ENCODE assay signal across 25 mouse cellular contexts in the genomic region with DNA sequence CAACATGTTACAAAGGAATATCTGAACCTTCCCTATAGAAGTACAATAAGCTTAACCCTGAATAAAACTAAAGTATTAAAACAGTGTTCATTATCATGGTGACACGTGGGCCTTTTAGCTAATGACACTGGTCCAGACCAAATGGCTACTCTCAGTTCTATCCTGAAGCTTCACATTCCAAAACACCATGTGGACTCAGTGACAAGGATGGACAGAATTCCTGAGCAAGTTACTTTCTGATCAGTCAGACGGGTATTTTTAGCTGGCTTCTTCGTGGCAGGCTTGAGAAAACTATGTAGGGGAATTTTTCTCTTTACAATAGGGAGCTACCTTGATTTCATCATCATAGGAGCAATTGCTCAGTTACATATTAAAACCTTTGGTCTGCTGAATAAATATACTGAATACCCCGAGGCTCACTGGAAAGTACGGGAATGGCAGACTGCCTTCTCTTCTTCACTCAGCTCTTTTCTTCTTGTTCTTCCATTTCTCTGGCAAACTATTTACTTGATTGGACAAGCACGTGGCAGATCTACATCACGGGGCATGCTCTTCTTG. TPM values are rescaled to one million over a fixed set of nuclear protein-coding genes. Genes with fewer than 3 reads are reported as not detected.
DNase-seq lines count a peak whose midpoint lies in the region; ATAC-seq and TF ChIP-seq lines count a peak whose summit lies in the region.
"Had no signal": no experiment of that assay in that cellular context is flagged by ENCODE, and none has a peak within 500 bp of the region (broad histone marks: within the 10 kb centered on the region; RNA-seq: fewer than 3 reads in every experiment).

No protein-coding gene starts in this region.

- no peaks in the 10 kb centered on the region for H3K27me3 ChIP-seq in heart, embryonic 10.5 days (ENCODE audit: insufficient read depth, poor library complexity, severe bottlenecking)
- H3K27me3 ChIP-seq in kidney, adult 2 months (replicated peaks; ENCODE audit: control insufficient read depth, insufficient read depth, low read length), result no peaks in the 10 kb centered on the region
- no peaks in the 10 kb centered on the region for H3K27me3 ChIP-seq in midbrain, embryonic 16.5 days (ENCODE audit: control insufficient read depth, insufficient read depth, low read depth, low read length)
- no peaks in the 10 kb centered on the region for H3K27me3 ChIP-seq in midbrain, embryonic 15.5 days (replicated peaks)
- H3K27me3 ChIP-seq: limb, embryonic 13.5 days; liver, embryonic 15.5 days; midbrain, embryonic 13.5 days; neural tube, embryonic 15.5 days had no signal

- no peak for TF ChIP-seq CTCF in kidney, adult 2 months (conservative IDR thresholded peaks at IDR 0.05; ENCODE audit: insufficient read depth, insufficient read length, low read depth, low read length)

- no peak for DNase-seq in heart, embryonic 10.5 days (ENCODE audit: low spot score)
- DNase-seq in heart, postnatal 36 days, result no peak
- DNase-seq in kidney, adult 2 months, result peak; percentile 14
- no peak for DNase-seq in kidney, postnatal 14 days
- DNase-seq in cerebellum, postnatal 4 days (ENCODE audit: low spot score in 2 of 2), result no peak
- DNase-seq: cerebellum, adult 18-20 months; cerebellum, postnatal 36 days; layer of hippocampus, postnatal 36 days; thymus, postnatal 14 days had no signal

- H3K27ac ChIP-seq in heart, embryonic 10.5 days, result peak overlapping the region; percentile 52; the same call in 1 of the 2 replicates
- no peak overlapping the region for H3K27ac ChIP-seq in kidney, adult 2 months (ENCODE audit: insufficient read depth, low read depth, low read length)
- H3K27ac ChIP-seq in midbrain, embryonic 16.5 days (ENCODE audit: low read length), result no peak overlapping the region
- H3K27ac ChIP-seq in midbrain, embryonic 15.5 days, result no peak overlapping the region
- H3K27ac ChIP-seq: limb, embryonic 13.5 days; liver, embryonic 15.5 days; midbrain, embryonic 13.5 days; neural tube, embryonic 15.5 days had no signal

- H3K9ac ChIP-seq in midbrain, embryonic 16.5 days (ENCODE audit: low read depth, low read length), result no peak overlapping the region
- no peak overlapping the region for H3K9ac ChIP-seq in midbrain, embryonic 15.5 days
- H3K9ac ChIP-seq: limb, embryonic 13.5 days; liver, embryonic 15.5 days; midbrain, embryonic 13.5 days; neural tube, embryonic 15.5 days had no signal

- no peaks in the 10 kb centered on the region for H3K9me3 ChIP-seq in heart, embryonic 10.5 days
- no peaks in the 10 kb centered on the region for H3K9me3 ChIP-seq in midbrain, embryonic 16.5 days (replicated peaks; ENCODE audit: control insufficient read depth, low read length, poor library complexity, severe bottlenecking)
- H3K9me3 ChIP-seq in midbrain, embryonic 15.5 days, result no peaks in the 10 kb centered on the region
- H3K9me3 ChIP-seq: G1E; limb, embryonic 13.5 days; liver, embryonic 15.5 days; midbrain, embryonic 13.5 days; neural tube, embryonic 15.5 days had no signal

- H3K4me1 ChIP-seq in heart, embryonic 10.5 days, result peaks cover 8% of the 10 kb centered on the region; the same call in 1 of the 2 replicates
- peaks cover 3% of the 10 kb centered on the region; the same call in 1 of the 2 replicates for H3K4me1 ChIP-seq in kidney, adult 2 months (ENCODE audit: control insufficient read depth, insufficient read depth, low read length)
- H3K4me1 ChIP-seq in midbrain, embryonic 16.5 days (ENCODE audit: control insufficient read depth, insufficient read depth, low read length), result 0 out of 2 replicates have a peak, but pooled peaks cover 2% of the 10 kb centered on the region
- H3K4me1 ChIP-seq in midbrain, embryonic 15.5 days, result no peaks in the 10 kb centered on the region
- H3K4me1 ChIP-seq: liver, embryonic 15.5 days had no signal

- 0 out of 2 replicates have a peak, but pooled peaks have one; percentile 11 for ATAC-seq in midbrain, embryonic 16.5 days
- ATAC-seq in midbrain, embryonic 15.5 days (replicated peaks), result no peak
- ATAC-seq: midbrain, embryonic 13.5 days had no signal

- 60% methylated on average over 7 of the region's 7 CpGs for WGBS in heart, embryonic 10.5 days
- WGBS in kidney, adult 2 months, result 42% methylated on average over 7 of the region's 7 CpGs
- 81% methylated on average over 7 of the region's 7 CpGs for WGBS in midbrain, embryonic 16.5 days
- WGBS in midbrain, embryonic 15.5 days, result 73% methylated on average over 7 of the region's 7 CpGs

- no peak for TF ChIP-seq POLR2A in kidney, adult 2 months (IDR thresholded peaks at IDR 0.05; ENCODE audit: low read depth, low read length)

- no peaks in the 10 kb centered on the region for H3K36me3 ChIP-seq in heart, embryonic 10.5 days
- no peaks in the 10 kb centered on the region for H3K36me3 ChIP-seq in kidney, adult 2 months (ENCODE audit: control insufficient read depth, insufficient read depth, low read length)
- H3K36me3 ChIP-seq in midbrain, embryonic 16.5 days (ENCODE audit: control insufficient read depth, insufficient read depth, low read length), result no peaks in the 10 kb centered on the region
- H3K36me3 ChIP-seq in midbrain, embryonic 15.5 days (replicated peaks), result no peaks in the 10 kb centered on the region
- H3K36me3 ChIP-seq: G1E; limb, embryonic 13.5 days; liver, embryonic 15.5 days; midbrain, embryonic 13.5 days; neural tube, embryonic 15.5 days had no signal

- intact Hi-C loops in heart, postnatal 36 days (cut with DNase I), result no loop called here

- no peak overlapping the region for H3K4me2 ChIP-seq in midbrain, embryonic 16.5 days (ENCODE audit: low read length)
- H3K4me2 ChIP-seq in midbrain, embryonic 15.5 days, result no peak overlapping the region
- H3K4me2 ChIP-seq: limb, embryonic 13.5 days; liver, embryonic 15.5 days; midbrain, embryonic 13.5 days; neural tube, embryonic 15.5 days had no signal

- no peak overlapping the region for H3K4me3 ChIP-seq in heart, embryonic 10.5 days
- H3K4me3 ChIP-seq in kidney, adult 2 months (ENCODE audit: insufficient read depth, low read depth, low read length), result no peak overlapping the region
- H3K4me3 ChIP-seq in midbrain, embryonic 16.5 days (ENCODE audit: low read depth, low read length), result no peak overlapping the region
- no peak overlapping the region for H3K4me3 ChIP-seq in midbrain, embryonic 15.5 days
- H3K4me3 ChIP-seq: limb, embryonic 13.5 days; liver, embryonic 15.5 days; midbrain, embryonic 13.5 days; neural tube, embryonic 15.5 days had no signal

RNA-seq across cellular contexts. Expression of a gene that starts 16.9 kb away (rescaled TPM):
- polyA plus RNA-seq in heart, embryonic 10.5 days (2016; fragmentation: Nextera tagmentation; extraction: Ambion mirVana), result 0.21 and 0.34 TPM in 2 replicates
- total RNA-seq in heart, postnatal 36 days (2021), result not detected
- 0.12 and 0.27 TPM in 2 replicates for polyA plus RNA-seq in kidney, adult 2 months (2012; rRNA removed)
- polyA plus RNA-seq in midbrain, embryonic 16.5 days (2015; fragmentation: Nextera tagmentation; extraction: Ambion mirVana), result not detected in 2 replicates
- polyA plus RNA-seq in midbrain, embryonic 15.5 days (2015; fragmentation: Nextera tagmentation; extraction: Ambion mirVana), result not detected in 2 replicates
- total RNA-seq: adrenal gland, postnatal 4 days; gastrocnemius, adult 18-20 months; gastrocnemius, postnatal 4 days; layer of hippocampus, postnatal 36 days; left cerebral cortex, postnatal 14 days; megakaryocyte, adult 5-6 weeks had no signal
- polyA plus RNA-seq: forebrain, embryonic 11.5 days; G1E; hindbrain, embryonic 11.5 days; limb, embryonic 13.5 days; liver, embryonic 15.5 days; midbrain, embryonic 13.5 days; neural tube, embryonic 15.5 days; testis, adult 2 months had no signal

RNA-seq across cellular contexts. Expression of a gene that starts 38.9 kb away (rescaled TPM):
- polyA plus RNA-seq in heart, embryonic 10.5 days (2016; fragmentation: Nextera tagmentation; extraction: Ambion mirVana), result 0.25 TPM in 1 of 2 replicates, not detected in the other
- not detected for total RNA-seq in heart, postnatal 36 days (2021)
- polyA plus RNA-seq in kidney, adult 2 months (2012; rRNA removed), result not detected in 2 replicates
- not detected in 2 replicates for polyA plus RNA-seq in midbrain, embryonic 16.5 days (2015; fragmentation: Nextera tagmentation; extraction: Ambion mirVana)
- not detected in 2 replicates for polyA plus RNA-seq in midbrain, embryonic 15.5 days (2015; fragmentation: Nextera tagmentation; extraction: Ambion mirVana)
- total RNA-seq: adrenal gland, postnatal 4 days; gastrocnemius, adult 18-20 months; gastrocnemius, postnatal 4 days; layer of hippocampus, postnatal 36 days; left cerebral cortex, postnatal 14 days; megakaryocyte, adult 5-6 weeks had no signal
- polyA plus RNA-seq: forebrain, embryonic 11.5 days; G1E; hindbrain, embryonic 11.5 days; kidney, embryonic 16.5 days; limb, embryonic 13.5 days; liver, embryonic 15.5 days; midbrain, embryonic 13.5 days; neural tube, embryonic 15.5 days; testis, adult 2 months had no signal

RNA-seq across cellular contexts. Expression of a gene that starts 40.5 kb away (rescaled TPM):
- polyA plus RNA-seq in heart, embryonic 10.5 days (2016; fragmentation: Nextera tagmentation; extraction: Ambion mirVana), result not detected in 2 replicates
- total RNA-seq in heart, postnatal 36 days (2021), result not detected
- not detected in 2 replicates for polyA plus RNA-seq in kidney, adult 2 months (2012; rRNA removed)
- not detected in 2 replicates for polyA plus RNA-seq in midbrain, embryonic 16.5 days (2015; fragmentation: Nextera tagmentation; extraction: Ambion mirVana)
- not detected in 2 replicates for polyA plus RNA-seq in midbrain, embryonic 15.5 days (2015; fragmentation: Nextera tagmentation; extraction: Ambion mirVana)
- total RNA-seq: adrenal gland, postnatal 4 days; G1E; gastrocnemius, adult 18-20 months; gastrocnemius, postnatal 4 days; layer of hippocampus, postnatal 36 days; left cerebral cortex, postnatal 14 days; megakaryocyte, adult 5-6 weeks had no signal
- polyA plus RNA-seq: forebrain, embryonic 11.5 days; G1E; hindbrain, embryonic 11.5 days; kidney, embryonic 16.5 days; limb, embryonic 13.5 days; liver, embryonic 15.5 days; midbrain, embryonic 13.5 days; neural tube, embryonic 15.5 days; testis, adult 2 months had no signal

RNA-seq across cellular contexts. Expression of a gene that starts 54.9 kb away (rescaled TPM):
- not detected in 2 replicates for polyA plus RNA-seq in heart, embryonic 10.5 days (2016; fragmentation: Nextera tagmentation; extraction: Ambion mirVana)
- not detected for total RNA-seq in heart, postnatal 36 days (2021)
- not detected in 2 replicates for polyA plus RNA-seq in kidney, adult 2 months (2012; rRNA removed)
- not detected in 2 replicates for polyA plus RNA-seq in midbrain, embryonic 16.5 days (2015; fragmentation: Nextera tagmentation; extraction: Ambion mirVana)
- not detected in 2 replicates for polyA plus RNA-seq in midbrain, embryonic 15.5 days (2015; fragmentation: Nextera tagmentation; extraction: Ambion mirVana)
- total RNA-seq: adrenal gland, postnatal 4 days; gastrocnemius, adult 18-20 months; gastrocnemius, postnatal 4 days; layer of hippocampus, postnatal 36 days; left cerebral cortex, postnatal 14 days; megakaryocyte, adult 5-6 weeks had no signal
- polyA plus RNA-seq: forebrain, embryonic 11.5 days; G1E; hindbrain, embryonic 11.5 days; kidney, embryonic 16.5 days; limb, embryonic 13.5 days; liver, embryonic 15.5 days; midbrain, embryonic 13.5 days; neural tube, embryonic 15.5 days; testis, adult 2 months had no signal

RNA-seq across cellular contexts. Expression of a gene that starts 57.4 kb away (rescaled TPM):
- polyA plus RNA-seq in heart, embryonic 10.5 days (2016; fragmentation: Nextera tagmentation; extraction: Ambion mirVana), result not detected in 2 replicates
- total RNA-seq in heart, postnatal 36 days (2021), result not detected
- polyA plus RNA-seq in kidney, adult 2 months (2012; rRNA removed), result not detected in 2 replicates
- not detected in 2 replicates for polyA plus RNA-seq in midbrain, embryonic 16.5 days (2015; fragmentation: Nextera tagmentation; extraction: Ambion mirVana)
- polyA plus RNA-seq in midbrain, embryonic 15.5 days (2015; fragmentation: Nextera tagmentation; extraction: Ambion mirVana), result not detected in 2 replicates
- total RNA-seq: adrenal gland, postnatal 4 days; G1E; gastrocnemius, adult 18-20 months; gastrocnemius, postnatal 4 days; layer of hippocampus, postnatal 36 days; left cerebral cortex, postnatal 14 days; megakaryocyte, adult 5-6 weeks had no signal
- polyA plus RNA-seq: forebrain, embryonic 11.5 days; G1E; hindbrain, embryonic 11.5 days; kidney, embryonic 16.5 days; limb, embryonic 13.5 days; liver, embryonic 15.5 days; midbrain, embryonic 13.5 days; neural tube, embryonic 15.5 days; testis, adult 2 months had no signal
